Mouse (Mus musculus): ENCODE measurements around the gene H2al2a. TPM values are rescaled to one million over a fixed set of nuclear protein-coding genes. Genes with fewer than 3 reads are reported as not detected.

Gene H2al2a
- total RNA-seq (2021), result not detected
- long read RNA-seq, result 0 reads

- DNase-seq (ENCODE audit: low spot score in 2 of 2), result no peak
Measured at GRCm38 (mm10) chr2:17996858-17997257, at the start of gene H2al2a. H2al2a (minus strand) TSS chr2:17996958.

DNA sequence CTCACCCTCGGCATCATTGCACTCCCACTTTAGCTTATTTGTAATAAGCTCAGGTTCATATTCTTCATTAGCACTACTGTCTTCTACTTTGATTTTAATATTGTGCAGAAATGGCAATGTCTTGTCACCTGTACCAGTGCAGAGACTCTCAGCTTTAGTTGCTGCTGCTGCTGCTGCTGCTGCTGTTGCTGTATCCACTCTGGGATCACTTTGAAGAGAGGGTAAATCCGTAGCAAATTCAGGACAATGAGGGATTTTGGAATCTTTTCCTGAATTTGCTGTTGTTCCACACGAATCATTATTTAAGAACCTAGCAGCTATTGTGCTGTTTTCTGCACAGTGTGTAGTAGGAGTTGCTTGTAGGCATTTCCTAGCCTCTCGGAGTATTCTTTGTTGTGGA is 49.4 kb upstream of the H2al2a start:
- no peak for DNase-seq (ENCODE audit: low spot score in 2 of 2)

GRCm38 (mm10) chr2:18045781-18046181 is 49.0 kb upstream of the H2al2a start:
- peak in 1 of 2 experiments; percentile 21 for DNase-seq (ENCODE audit: low spot score in 2 of 2)

DNA sequence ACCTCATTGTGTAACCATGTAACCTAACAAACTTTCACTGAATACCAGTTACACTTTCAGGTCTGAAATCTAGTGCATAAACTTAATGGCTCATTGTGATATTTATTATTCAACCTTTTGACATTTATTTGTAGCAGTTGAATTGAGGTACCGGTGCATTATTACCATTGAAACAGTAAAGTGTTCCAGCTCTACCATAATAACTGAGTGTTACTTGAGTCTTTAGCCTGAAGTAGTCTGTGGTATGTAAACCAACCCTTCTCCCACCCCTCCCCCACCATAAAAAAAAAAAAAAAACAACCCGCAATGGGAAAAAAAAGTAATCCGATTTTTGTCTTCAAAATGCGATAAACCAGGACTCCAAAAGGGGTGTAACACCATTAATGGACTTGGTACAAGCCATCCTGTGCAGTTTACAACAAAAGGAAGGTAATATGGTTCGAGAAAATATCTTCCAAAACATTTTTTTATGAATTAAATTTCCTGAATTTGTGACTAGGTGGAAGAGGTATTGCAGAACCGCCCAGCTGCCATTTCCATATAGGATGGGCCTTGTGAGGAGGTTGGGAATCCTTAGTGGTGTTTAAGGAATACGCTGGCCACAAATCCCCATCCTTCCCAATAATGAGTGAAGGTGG is 48.5 kb upstream of the H2al2a start:
- no peak for DNase-seq (ENCODE audit: low spot score in 2 of 2)

DNA sequence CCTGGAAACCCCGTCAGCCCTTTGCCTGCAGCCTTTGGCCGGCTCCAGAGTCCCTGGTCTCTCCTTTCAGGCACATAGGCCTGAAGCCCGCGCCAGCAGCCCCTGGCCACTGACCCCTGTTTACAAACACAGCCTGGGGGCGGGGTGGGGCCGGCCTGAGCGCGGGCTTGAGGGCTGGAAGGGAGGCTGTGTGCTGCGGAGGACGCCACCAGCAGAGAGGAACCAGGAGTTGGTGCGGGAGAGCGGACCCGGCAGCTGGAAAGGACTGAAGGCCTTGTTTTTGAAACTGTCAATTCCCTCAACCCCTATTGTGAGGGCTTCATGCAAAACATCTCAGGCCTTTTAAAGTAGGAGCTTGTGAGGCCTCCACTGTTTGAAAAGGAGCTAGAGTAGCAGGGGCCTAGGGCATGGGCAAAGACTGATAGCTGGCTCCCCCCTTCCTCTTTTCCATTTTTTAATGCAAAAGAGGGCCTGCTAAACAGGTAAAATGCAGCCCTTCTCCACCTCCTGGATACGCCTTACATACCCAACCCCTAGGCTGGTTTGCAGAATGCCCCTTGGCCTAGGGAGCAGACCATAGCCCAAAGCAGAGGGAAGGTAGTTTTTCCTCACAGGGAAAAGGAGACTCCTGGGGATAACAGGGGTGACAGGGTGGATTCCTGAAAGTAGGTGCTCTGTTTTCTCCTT is 44.6 kb upstream of the H2al2a start:
- DNase-seq (ENCODE audit: low spot score in 2 of 2), result peak; percentile 64 to 72

DNA sequence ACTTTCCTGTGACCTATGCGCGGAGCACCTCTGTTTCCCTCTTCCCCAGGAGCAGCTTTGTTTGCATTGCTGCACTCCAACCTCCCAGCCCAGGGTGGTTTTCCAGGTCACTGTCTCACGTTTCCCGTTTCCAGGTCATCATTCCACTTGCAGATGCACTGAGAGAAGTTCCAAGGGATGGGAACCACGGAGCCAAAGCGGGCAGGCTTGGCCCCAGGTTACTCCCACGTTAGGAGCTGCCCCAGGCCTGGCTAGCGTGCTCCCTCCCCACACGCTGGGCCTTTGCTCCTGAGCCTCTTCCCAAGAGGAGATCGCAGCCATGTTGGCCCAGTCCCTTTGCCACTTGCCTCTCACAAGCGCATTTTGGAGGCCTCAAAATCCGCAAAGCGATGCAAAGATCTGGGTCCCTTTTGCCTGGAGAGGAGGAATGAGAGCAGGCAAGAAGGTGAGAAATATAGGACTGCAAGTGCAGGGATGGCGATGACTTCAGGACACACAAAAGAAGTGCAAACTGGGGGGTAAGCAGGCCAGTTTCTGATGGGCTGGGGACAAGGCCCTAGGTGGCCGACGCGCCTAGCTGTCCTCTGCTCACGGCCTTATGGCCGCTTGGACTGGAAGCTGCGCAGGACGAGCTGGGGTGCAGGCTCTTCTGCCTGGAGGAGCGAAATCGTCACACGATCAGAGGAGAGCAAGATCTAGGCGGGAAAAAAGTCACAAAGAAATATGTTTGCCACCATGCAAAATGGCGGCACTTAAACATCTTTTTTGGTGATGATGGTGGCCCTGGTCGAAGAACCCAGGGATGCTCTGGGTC is 43.8 kb upstream of the H2al2a start:
- DNase-seq (ENCODE audit: low spot score in 2 of 2), result peak; percentile 41 to 46

DNA sequence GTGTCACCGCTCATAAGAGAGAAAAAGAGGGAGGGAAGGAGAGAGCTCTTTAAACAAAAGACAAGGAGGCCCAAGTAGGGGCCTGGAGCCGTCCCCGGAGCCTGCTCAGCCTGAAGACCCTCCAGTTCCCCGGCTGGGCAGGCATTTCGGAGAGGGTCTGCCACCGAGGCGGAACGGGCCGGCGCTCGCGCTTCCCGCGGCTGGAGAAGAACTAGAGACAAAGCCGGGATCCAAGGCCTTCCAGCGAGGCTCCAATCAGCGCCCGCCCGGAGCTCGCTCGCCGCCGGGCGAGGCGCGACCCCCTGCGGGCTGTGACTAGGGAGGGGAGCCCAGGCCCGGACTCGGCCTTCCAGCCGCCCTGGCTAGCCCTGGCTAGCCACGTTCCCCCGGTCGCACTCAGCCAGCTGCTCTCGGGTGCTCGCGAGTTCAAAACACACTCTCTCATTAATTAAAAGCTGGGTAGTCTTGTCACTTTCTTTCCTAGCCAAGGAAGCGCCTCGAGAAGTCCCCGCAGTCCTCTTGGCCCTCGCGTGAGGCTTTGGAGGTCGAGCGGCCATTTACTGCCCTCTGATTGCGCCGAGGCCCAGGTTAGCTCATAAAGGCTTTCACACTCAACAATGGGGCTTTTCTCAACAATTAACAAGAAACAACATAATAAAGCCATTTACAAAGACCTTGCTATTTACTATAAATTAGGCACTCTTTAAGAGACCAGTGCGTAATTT is 43.0 kb upstream of the H2al2a start:
- DNase-seq (ENCODE audit: low spot score in 2 of 2), result peak; percentile 58 to 72

DNA sequence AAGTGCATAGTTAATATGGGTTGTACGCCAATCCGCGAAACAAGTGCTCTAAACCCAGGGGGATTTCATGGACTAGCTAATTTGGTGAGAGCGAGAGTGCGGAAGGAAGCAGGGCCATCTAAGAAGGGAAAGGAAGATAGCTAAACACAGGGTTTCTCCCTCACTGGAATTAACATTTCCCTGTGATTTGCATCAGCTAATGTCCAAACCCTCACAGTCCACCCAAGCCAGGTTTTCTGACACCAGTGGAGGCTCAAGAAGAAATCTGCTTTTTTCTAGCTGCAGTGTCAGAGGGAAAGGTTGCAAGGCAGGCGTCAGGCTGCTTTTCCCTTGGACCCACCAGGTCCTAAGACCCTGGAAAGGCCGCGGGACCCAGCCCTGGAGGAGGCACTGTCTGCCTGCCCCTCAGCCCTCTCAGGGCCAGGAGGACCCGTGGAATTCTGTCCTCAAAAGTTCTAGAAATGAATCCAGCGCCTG is 42.2 kb upstream of the H2al2a start:
- DNase-seq (ENCODE audit: low spot score in 2 of 2), result peak in 1 of 2 experiments; percentile 35

GRCm38 (mm10) chr2:18038141-18038752 is 41.5 kb upstream of the H2al2a start:
- no peak for DNase-seq (ENCODE audit: low spot score in 2 of 2)

DNA sequence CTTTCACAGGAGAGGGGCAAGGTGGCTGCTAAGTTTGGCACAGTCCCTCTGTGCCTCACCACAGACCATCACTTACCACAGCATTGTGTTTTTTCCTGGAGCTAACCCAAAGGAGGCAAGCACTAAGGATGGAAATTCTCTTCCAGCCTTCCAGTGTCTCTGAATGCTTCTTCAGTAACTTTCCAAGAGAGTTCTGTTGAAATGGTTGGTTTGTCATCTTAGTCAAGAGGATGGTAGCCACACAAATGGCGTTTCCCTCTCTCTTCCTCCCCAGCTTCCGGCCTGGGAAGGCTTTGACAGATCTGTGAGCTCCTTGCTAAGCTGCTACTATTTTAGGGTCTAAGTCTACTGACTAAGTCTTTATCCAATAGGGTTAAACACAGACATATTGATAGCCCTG is 40.7 kb upstream of the H2al2a start, which contains the start of gene A930004D18Rik:
A930004D18Rik (minus strand) TSS at position 247 of the 400 bp plus-strand sequence.
- DNase-seq (ENCODE audit: low spot score in 2 of 2), result no peak

GRCm38 (mm10) chr2:18034371-18035250 is 37.9 kb upstream of the H2al2a start:
- no peak for DNase-seq (ENCODE audit: low spot score in 2 of 2)

- DNase-seq (ENCODE audit: low spot score in 2 of 2), result peak in 1 of 2 experiments; percentile 31
Measured at GRCm38 (mm10) chr2:18033166-18034108, 36.7 kb upstream of the H2al2a start.

DNA sequence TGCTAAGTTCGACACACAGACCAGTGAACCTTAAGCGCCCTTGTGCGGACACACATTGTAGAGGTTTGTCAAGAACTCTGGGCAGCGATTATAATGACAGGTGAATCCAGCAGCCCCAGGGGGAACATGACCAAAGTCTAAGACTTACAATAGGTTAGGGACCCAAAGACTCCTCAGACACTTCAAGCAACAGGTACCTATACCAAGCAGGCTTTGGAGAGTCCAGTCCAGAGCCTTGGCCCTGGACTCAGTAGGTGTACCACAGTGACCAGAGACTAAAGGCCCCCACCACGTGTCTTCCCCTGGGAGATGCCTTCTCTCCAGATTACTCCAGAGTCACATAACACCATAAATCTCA is 35.8 kb upstream of the H2al2a start:
- peak; percentile 19 to 28 for DNase-seq (ENCODE audit: low spot score in 2 of 2)

DNA sequence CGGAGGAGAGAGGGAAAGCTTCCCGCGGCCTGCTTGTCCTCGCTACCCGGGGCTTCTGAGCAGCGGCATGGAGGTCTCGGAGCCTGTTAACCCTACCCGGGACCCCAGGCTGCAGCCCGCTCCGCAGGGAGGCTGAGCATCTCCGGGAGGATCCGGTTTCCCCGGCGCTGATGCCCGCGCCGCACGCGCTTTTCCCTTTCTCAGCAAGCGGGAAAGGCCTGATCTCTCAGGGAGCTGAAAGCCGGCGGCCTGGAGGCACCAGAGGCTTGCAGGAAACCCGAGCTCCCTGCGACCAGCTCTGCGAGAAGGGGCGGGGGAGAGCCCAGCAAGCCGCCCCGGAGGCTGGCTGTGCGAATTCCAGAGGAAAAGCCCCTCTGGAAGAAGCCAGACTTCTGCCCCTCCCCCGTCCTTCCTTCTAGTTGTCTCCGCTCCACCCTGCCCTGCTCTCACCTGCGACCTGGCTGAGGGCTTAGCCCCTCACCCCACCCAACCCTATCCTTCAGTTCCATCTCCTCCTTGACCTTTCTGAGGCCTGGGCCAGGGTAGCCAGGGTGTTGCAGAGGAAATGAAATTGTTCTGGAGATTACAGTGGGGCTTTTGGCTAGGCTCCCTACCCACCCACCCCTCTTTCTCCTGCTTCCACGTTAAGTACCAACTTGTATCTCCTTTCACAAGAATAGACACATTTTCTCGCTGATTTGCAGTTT is 35.2 kb upstream of the H2al2a start:
- peak; percentile 69 to 73 for DNase-seq (ENCODE audit: low spot score in 2 of 2)

DNA sequence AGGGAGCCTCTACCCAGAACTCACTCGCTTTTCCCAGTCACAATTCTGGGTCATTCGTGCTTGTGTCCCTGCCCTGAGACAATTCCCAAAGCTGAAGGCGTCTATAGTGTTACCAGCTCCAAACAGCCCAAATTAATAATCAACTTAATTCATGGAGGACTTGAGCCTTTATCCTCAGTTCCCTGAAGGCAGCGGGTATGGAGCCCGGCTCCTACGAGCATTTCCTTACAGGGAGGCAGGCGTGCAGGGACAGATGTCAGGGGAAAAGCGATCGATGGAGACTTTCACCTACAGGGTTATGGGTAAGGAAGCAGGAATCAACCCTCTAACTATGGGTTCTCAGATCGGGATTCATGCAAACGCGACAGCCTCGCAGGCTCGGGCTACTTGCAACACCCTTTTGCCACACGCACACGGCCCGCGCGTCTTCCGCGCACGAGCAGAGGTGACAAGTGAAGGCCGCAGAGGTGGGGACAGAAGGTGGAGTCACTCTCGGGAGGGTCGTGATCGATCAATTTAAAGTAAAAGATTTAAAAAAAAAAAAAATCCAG is 34.6 kb upstream of the H2al2a start:
- DNase-seq (ENCODE audit: low spot score in 2 of 2), result peak; percentile 59 to 68

- DNase-seq (ENCODE audit: low spot score in 2 of 2), result peak in 1 of 2 experiments; percentile 19
Measured at GRCm38 (mm10) chr2:18030581-18030980, 33.8 kb upstream of the H2al2a start.

GRCm38 (mm10) chr2:18029656-18030055 is 32.9 kb upstream of the H2al2a start:
- DNase-seq (ENCODE audit: low spot score in 2 of 2), result no peak
